Mouse (Mus musculus) G1E (cell line): ENCODE measurements around the gene Ltb4r2.

ENCODE experiments used
- CTCF ChIP-seq: IDR thresholded peaks from 2 replicates; pipeline ENCODE4 v1.5.1; 2012; ENCODE audit warnings: low read depth, low read length, inconsistent platforms, mixed read lengths
- GATA1 ChIP-seq: IDR thresholded peaks from 2 replicates; pipeline ENCODE4 v1.6.1; 2012; ENCODE audit warnings: borderline replicate concordance, low read length, inconsistent platforms, mixed read lengths
- POLR2AphosphoS5 ChIP-seq: IDR thresholded peaks from 2 replicates; pipeline ENCODE4 v1.6.1; 2012; ENCODE audit warnings: low read depth, low read length, inconsistent platforms; ENCODE audit not compliant: insufficient replicate concordance
- TAL1 ChIP-seq: conservative IDR thresholded peaks from 2 replicates; pipeline ENCODE4 v1.6.1; 2012; ENCODE audit warnings: low read depth, low read length, inconsistent platforms, mixed read lengths

- TF ChIP-seq CTCF = no peak
- TF ChIP-seq POLR2AphosphoS5 = no peak
- no peak for TF ChIP-seq TAL1
- TF ChIP-seq GATA1 = no peak
Observed at GRCm38 (mm10) chr14:55777806-55778205, 16.6 kb downstream of the Ltb4r2 start.
